Mouse (Mus musculus) retina, postnatal 7 days (tissue): Measurements from ENCODE around the gene Adm.

ENCODE experiments used
- DNase-seq: peaks from one replicate; pipeline ENCODE4 v3.0.0-alpha.2; 2012; ENCODE audit warnings: low read depth, low spot score

Adm gene

DNA sequence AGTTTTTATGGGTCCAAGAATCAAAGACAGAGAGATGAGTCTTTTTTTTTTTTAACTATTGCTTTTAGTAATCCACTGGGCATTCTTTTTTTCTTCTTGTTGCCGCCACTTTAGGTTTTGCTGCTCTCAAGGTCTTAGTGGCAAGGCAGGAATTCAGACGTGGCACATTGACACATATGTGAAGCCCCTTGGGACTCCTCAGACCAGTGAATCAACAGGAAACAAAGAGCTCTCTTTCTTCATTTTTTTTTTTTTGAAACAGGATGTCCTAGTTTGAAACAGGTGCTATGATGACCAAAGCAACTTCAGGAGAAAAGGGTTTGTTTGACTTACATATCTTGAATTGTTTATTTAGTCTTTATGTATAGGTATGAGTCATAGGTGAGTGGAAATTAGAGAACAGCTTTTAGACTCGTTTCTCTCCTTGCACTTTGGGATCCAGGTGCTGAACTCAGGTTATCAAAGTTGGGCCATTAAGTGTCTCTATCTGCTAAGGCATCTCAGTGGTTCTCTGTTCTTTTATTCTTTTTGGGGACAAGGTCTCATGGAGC is 31.0 kb downstream of the Adm start:
- no peak for DNase-seq

DNA sequence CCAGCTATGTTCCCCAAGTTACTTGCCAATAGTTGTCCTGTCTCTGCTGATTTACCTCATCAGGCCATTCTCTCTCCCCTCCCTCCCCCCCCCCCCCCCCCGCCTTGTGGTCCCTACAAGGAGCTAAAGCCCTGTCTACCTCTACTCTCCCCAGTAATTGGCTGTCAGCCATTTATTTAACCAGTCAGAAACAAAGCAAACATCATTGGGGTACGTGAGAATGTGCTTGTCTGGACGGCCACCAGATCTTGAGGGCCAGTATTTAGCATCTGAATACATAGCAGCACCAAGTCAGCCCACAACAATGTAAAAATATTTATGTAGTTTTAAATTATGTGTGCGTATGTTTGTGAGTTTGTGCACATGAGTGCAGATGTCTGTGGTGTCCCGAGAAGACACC is 39.1 kb downstream of the Adm start:
- DNase-seq: no peak

DNA sequence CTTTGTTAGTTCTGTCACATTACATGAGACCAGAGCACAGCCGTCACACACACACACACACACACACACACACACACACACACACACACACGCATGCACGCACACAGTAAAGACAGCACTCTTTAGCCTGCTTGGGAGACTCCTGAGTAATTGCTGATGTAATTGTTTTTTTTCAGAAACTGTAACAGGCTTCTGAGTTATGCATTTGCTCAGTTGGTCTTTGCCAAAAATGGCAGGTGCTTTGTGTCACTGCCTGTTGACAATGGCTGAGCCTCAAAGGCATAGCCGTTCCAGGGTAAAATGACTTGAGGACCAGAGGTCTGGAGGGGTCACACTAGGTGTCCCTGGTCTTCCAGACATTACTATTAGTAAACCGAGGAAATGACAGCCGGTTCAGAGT is 40.8 kb downstream of the Adm start:
- DNase-seq: no peak

DNA sequence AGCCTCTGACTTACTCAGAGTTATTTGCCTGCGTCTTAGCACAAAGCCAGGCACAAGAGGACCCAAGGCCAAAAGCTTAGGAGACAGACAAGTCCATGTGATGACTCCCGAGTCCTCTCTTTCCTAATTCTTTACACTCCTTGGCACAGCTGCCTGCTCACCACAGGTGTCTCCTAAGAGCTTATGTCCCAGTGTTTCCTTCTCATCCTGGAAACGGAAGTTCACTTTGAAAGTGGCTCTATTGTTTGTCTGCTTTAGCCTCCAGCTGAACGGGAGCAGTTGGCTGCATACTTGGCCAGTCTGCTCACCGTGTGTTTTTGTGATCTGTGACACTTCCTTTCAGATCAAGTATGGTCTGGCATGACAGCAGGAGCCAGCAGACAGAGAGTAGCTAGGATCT is 41.3 kb downstream of the Adm start:
- no peak for DNase-seq

DNA sequence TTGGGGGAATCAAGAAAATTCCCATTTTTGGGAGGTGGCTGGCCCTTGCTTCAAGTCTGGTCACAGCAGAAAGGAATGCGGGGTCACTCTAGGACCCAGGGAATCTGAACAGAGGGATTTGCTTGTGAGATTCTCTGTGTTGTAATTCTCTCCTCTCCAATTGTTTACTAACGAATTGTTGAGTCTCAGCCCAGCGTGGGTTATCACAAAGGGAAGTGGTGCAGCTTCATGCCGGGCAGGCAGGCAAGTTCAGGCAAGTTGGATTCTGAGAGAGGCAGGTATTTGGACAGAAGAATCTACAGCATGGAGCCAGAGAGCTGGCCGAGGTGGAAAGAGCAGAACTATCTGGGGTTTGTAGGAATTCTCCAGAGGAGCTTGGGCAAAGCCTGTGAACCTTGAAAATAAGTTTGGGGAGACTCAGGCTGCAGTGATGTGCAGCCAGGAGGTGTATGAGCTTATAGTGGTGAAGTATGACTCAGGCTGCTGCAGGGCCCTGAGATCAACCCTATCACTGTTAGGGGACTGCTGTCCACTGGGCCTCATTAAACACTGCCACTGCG is 43.7 kb downstream of the Adm start:
- DNase-seq: no peak
